Mouse (Mus musculus) MEL (cell line): ENCODE measurements around the gene Zcchc10. TPM values are rescaled to one million over a fixed set of nuclear protein-coding genes. Genes with fewer than 3 reads are reported as not detected.
A peak's percentile ranks its signal among the peaks of the same experiment; 100 is the strongest.

Experiments used
- DNase-seq: peaks from one replicate; pipeline ENCODE4 v3.0.0; 2011; ENCODE audit warnings: low read depth, low spot score
- H3K27ac ChIP-seq: 2 replicates; pipeline ENCODE4 v1.5.1; 2012; ENCODE audit warnings: low read depth, mild to moderate bottlenecking, control low read depth, low read length, moderate library complexity; ENCODE audit not compliant: control insufficient read depth
- H3K27me3 ChIP-seq, 2 experiments: fragments of 150-350 bp in 1 of 2; sonication (generic) in 1 of 2; 2 replicates each; pipeline ENCODE4 v1.6.1; 2012; ENCODE audit warnings: low read length in 2 of 2, mild to moderate bottlenecking in 2 of 2, improper control_type of control experiment in 1 of 2, moderate library complexity in 1 of 2; ENCODE audit not compliant: insufficient read depth in 2 of 2, control insufficient read depth in 1 of 2
- H3K36me3 ChIP-seq, 2 experiments: 2 replicates each; pipeline ENCODE4 v1.6.1; 2012 to 2014; ENCODE audit warnings: low read length in 2 of 2, improper control_type of control experiment in 1 of 2, inconsistent platforms in 1 of 2, mild to moderate bottlenecking in 1 of 2; ENCODE audit not compliant: insufficient read depth in 2 of 2, control insufficient read depth in 1 of 2
- H3K4me1 ChIP-seq, 2 experiments: fragments of 150-350 bp in 1 of 2; sonication (generic) in 1 of 2; 2 replicates each; pipeline ENCODE4 v1.6.1; 2012; ENCODE audit warnings: low read length in 2 of 2, improper control_type of control experiment in 1 of 2, mild to moderate bottlenecking in 1 of 2; ENCODE audit not compliant: insufficient read depth in 2 of 2, control insufficient read depth in 1 of 2
- H3K4me3 ChIP-seq, 2 experiments: fragments of 150-350 bp in 1 of 2; sonication (generic) in 1 of 2; 2 replicates each; pipeline ENCODE4 v1.5.1; 2012; ENCODE audit warnings: low read depth in 2 of 2, low read length in 2 of 2, mild to moderate bottlenecking in 2 of 2, moderate library complexity in 2 of 2, control low read depth in 1 of 2, improper control_type of control experiment in 1 of 2; ENCODE audit not compliant: control insufficient read depth in 1 of 2, insufficient read depth in 1 of 2
- H3K79me2 ChIP-seq: 2 replicates; pipeline ENCODE4 v1.6.1; 2012; ENCODE audit warnings: mild to moderate bottlenecking, low read length, moderate library complexity; ENCODE audit not compliant: control insufficient read depth, poor library complexity, insufficient read depth
- H3K9ac ChIP-seq: 2 replicates; pipeline ENCODE4 v1.6.1; 2012; ENCODE audit warnings: low read depth, mild to moderate bottlenecking, control low read depth, low read length, moderate library complexity; ENCODE audit not compliant: control insufficient read depth, poor library complexity, severe bottlenecking
- H3K9me3 ChIP-seq: fragments of 150-350 bp; sonication (generic); replicated peaks from 2 replicates; pipeline ENCODE4 v1.6.1; 2012; ENCODE audit warnings: mild to moderate bottlenecking, low read length, improper control_type of control experiment, moderate library complexity; ENCODE audit not compliant: insufficient read depth
- CHD1 ChIP-seq: IDR thresholded peaks from 2 replicates; pipeline ENCODE4 v1.6.1; 2012; ENCODE audit warnings: low read depth, mild to moderate bottlenecking, inconsistent platforms, low read length, improper control_type of control experiment
- CTCF ChIP-seq, 3 experiments: IDR thresholded peaks in 2 of 3; conservative IDR thresholded peaks in 1 of 3; 2 replicates each; pipeline ENCODE4 v1.5.1; 2011 to 2012; ENCODE audit warnings: low read length in 3 of 3, low read depth in 2 of 3, mild to moderate bottlenecking in 2 of 3, improper control_type of control experiment in 1 of 3, inconsistent platforms in 1 of 3, mixed read lengths in 1 of 3, moderate library complexity in 1 of 3; ENCODE audit not compliant: control insufficient read depth in 1 of 3, insufficient read depth in 1 of 3, poor library complexity in 1 of 3, severe bottlenecking in 1 of 3
- ELF1 ChIP-seq: IDR thresholded peaks from 2 replicates; pipeline ENCODE4 v1.6.1; 2014; ENCODE audit warnings: low read depth, mild to moderate bottlenecking, inconsistent platforms, low read length, improper control_type of control experiment, moderate library complexity
- ETS1 ChIP-seq: IDR thresholded peaks from 2 replicates; pipeline ENCODE4 v1.6.1; 2012; ENCODE audit warnings: low read depth, mild to moderate bottlenecking, inconsistent platforms, low read length, improper control_type of control experiment, moderate library complexity
- GATA1 ChIP-seq: IDR thresholded peaks from 2 replicates; pipeline ENCODE4 v1.6.1; 2011; ENCODE audit warnings: low read depth, low read length, improper control_type of control experiment
- HCFC1 ChIP-seq: IDR thresholded peaks from 2 replicates; pipeline ENCODE4 v1.6.1; 2012; ENCODE audit warnings: low read depth, mild to moderate bottlenecking, inconsistent platforms, low read length, improper control_type of control experiment, moderate library complexity
- JUND ChIP-seq: IDR thresholded peaks from 2 replicates; pipeline ENCODE4 v1.6.1; 2011; ENCODE audit warnings: low read depth, mild to moderate bottlenecking, improper control_type of control experiment, low read length
- KAT2A ChIP-seq: conservative IDR thresholded peaks from 2 replicates; pipeline ENCODE4 v1.6.1; 2012; ENCODE audit warnings: low read depth, low read length, improper control_type of control experiment, inconsistent platforms
- MAFK ChIP-seq: IDR thresholded peaks from 2 replicates; pipeline ENCODE4 v1.6.1; 2011; ENCODE audit warnings: low read depth, mild to moderate bottlenecking, low read length, improper control_type of control experiment, borderline replicate concordance
- MAZ ChIP-seq: IDR thresholded peaks from 2 replicates; pipeline ENCODE4 v1.6.1; 2012; ENCODE audit warnings: low read depth, mild to moderate bottlenecking, inconsistent platforms, low read length, improper control_type of control experiment
- MEF2A ChIP-seq: IDR thresholded peaks from 2 replicates; pipeline ENCODE4 v1.6.1; 2014; ENCODE audit warnings: low read depth, mild to moderate bottlenecking, inconsistent platforms, low read length, improper control_type of control experiment; ENCODE audit not compliant: poor library complexity, insufficient replicate concordance, severe bottlenecking; ENCODE audit errors: extremely low read depth
- MYC ChIP-seq: IDR thresholded peaks from 2 replicates; pipeline ENCODE4 v1.6.1; 2011; ENCODE audit warnings: low read depth, mild to moderate bottlenecking, low read length, improper control_type of control experiment, moderate library complexity
- POLR2AphosphoS2 ChIP-seq: IDR thresholded peaks from 2 replicates; pipeline ENCODE4 v1.6.1; 2011; ENCODE audit warnings: low read length, improper control_type of control experiment
- RAD21 ChIP-seq: IDR thresholded peaks from 2 replicates; pipeline ENCODE4 v1.6.1; 2011; ENCODE audit warnings: mild to moderate bottlenecking, low read depth, low read length, improper control_type of control experiment
- SMC3 ChIP-seq: IDR thresholded peaks from 2 replicates; pipeline ENCODE4 v1.6.1; 2011; ENCODE audit warnings: low read depth, low read length, improper control_type of control experiment
- TCF12 ChIP-seq: IDR thresholded peaks from 2 replicates; pipeline ENCODE4 v1.6.1; 2014; ENCODE audit warnings: low read depth, mild to moderate bottlenecking, inconsistent platforms, low read length, improper control_type of control experiment, moderate library complexity
- UBTF ChIP-seq: IDR thresholded peaks from 2 replicates; pipeline ENCODE4 v1.6.1; 2012; ENCODE audit warnings: low read depth, mild to moderate bottlenecking, inconsistent platforms, low read length, improper control_type of control experiment, moderate library complexity, borderline replicate concordance; ENCODE audit not compliant: insufficient read depth
- USF2 ChIP-seq, 2 experiments: IDR thresholded peaks; 2 replicates each; pipeline ENCODE4 v1.6.1; 2011 to 2012; ENCODE audit warnings: improper control_type of control experiment in 2 of 2, low read length in 2 of 2, borderline replicate concordance in 1 of 2, inconsistent platforms in 1 of 2, low read depth in 1 of 2, mild to moderate bottlenecking in 1 of 2; ENCODE audit not compliant: insufficient read depth in 1 of 2
- ZC3H11A ChIP-seq: IDR thresholded peaks from 2 replicates; pipeline ENCODE4 v1.6.1; 2012; ENCODE audit warnings: low read depth, mild to moderate bottlenecking, inconsistent platforms, low read length, improper control_type of control experiment
- ZMIZ1 ChIP-seq: IDR thresholded peaks from 2 replicates; pipeline ENCODE4 v1.6.1; 2012; ENCODE audit warnings: low read depth, mild to moderate bottlenecking, inconsistent platforms, low read length, improper control_type of control experiment, moderate library complexity
- ZNF384 ChIP-seq: IDR thresholded peaks from 2 replicates; pipeline ENCODE4 v1.6.1; 2012; ENCODE audit warnings: low read depth, mild to moderate bottlenecking, inconsistent platforms, low read length, improper control_type of control experiment
- polyA plus RNA-seq, 2 experiments: library from polyadenylated mRNA; stranded (reverse) in 1 of 2; unstranded in 1 of 2; fragments of >175 nt in 1 of 2; fragments of >200 nt in 1 of 2; gene quantifications; 2 replicates each; pipeline versions ENCODE4 v1.2.1 to v1.2.4; 2012; ENCODE audit warnings: low replicate concordance in 2 of 2, low read depth in 1 of 2; ENCODE audit not compliant: insufficient read length in 2 of 2, insufficient read depth in 1 of 2, missing spikeins in 1 of 2
- total RNA-seq: library from RNA; depleted of rRNA; stranded (reverse); fragments of 300-350 nt; gene quantifications from 2 replicates; pipeline ENCODE4 v1.2.3, GENCODE M21; 2012

Gene Zcchc10
- total and polyA plus RNA-seq, 3 experiments = 11.6 to 169 (median 36.2) TPM

DNA sequence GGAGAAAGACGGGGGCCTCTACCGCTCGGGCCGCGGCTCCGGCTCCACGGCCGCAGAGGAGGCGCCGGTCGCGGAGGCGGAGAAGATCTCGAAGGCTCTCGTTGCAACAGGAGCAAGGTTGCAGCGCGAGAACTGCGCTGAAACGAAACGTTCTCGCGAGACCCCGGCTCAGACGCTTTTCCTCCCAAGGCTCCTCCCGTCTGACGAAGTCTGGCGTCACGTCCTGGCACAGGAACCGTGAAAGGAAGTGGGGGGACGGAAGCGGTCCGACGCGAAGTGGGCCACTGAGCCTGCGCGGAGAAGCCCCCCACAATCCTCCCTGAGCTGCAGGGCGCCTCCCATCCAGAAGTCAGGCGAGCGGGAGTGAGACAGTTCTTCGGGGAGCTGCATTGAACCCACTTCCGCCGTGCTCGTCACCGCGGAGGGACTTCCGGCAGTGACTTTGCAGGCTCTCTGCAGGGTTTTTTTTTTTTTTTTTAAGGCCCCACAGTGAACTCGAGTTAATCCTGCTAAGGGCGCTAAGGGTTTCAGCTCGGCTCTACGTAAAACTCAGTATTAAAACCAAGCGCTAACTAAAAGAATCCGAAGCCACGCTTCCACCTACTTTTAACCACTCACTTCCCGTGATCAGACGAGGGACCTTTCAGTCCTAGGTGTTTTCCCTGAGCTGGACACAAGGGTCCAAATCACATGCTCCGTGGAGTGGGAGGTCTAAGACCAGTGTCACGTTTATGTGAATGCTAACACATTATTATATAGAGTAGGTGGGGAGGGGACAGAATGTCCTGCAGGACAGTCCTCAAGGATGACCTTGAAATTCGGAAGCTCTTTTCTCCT is 23.9 kb upstream of the Zcchc10 start, which contains the start of gene Hspa4 (continued):
- TF ChIP-seq ZNF384 (peak; percentile 99), KAT2A (peak; percentile 84), CHD1 (0 out of 2 replicates have a peak, but pooled peaks have one; percentile 89), CTCF (IDR thresholded peaks at IDR 0.05 in 2 of 3, conservative IDR thresholded peaks at IDR 0.05 in 1 of 3; ENCODE audit: control insufficient read depth in 1 of 3, insufficient read depth in 1 of 3, low read depth in 2 of 3, low read length in 3 of 3, poor library complexity in 1 of 3, severe bottlenecking in 1 of 3) (0 out of 6 replicates have a peak, but pooled peaks of 1 of the 3 experiments have one; percentile 5), GATA1 (no peak), MEF2A (no peak), SMC3 (no peak), ZMIZ1 (peak; percentile 79), ZC3H11A (no peak), UBTF (peak; percentile 94; the same call in 1 of the 2 replicates), MAZ (peak; percentile 64; the same call in 1 of the 2 replicates), RAD21 (no peak), ETS1 (peak; percentile 71), HCFC1 (peak; percentile 93), ELF1 (peak; percentile 96), USF2 (IDR thresholded peaks at IDR 0.05; ENCODE audit: borderline replicate concordance in 1 of 2, insufficient read depth in 1 of 2, low read depth in 1 of 2, low read length in 2 of 2) (no peak), JUND (0 out of 2 replicates have a peak, but pooled peaks have one; percentile 66), POLR2AphosphoS2 (peak; percentile 91), MAFK (no peak), TCF12 (peak; percentile 79)
- TF ChIP-seq, all 39 proteins: peak for 24

DNA sequence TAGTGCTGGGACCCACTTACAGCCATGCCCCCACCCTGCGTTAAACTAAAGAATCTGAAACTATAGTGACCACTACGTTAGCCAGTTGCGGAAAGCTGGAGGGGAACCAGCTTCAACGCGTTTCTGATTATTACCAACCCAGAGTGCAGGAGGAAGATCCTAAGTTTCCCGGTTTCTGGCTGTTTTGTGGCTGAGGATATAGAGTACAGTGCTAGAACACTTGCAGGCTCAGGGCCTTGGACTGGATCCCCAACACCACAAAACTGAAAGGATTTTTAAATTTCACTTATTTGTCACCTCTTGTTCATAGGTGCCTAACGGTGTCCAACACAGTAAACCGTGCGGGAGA is 23.3 kb upstream of the Zcchc10 start:
- H3K4me1 ChIP-seq = peaks cover 9 to 32% of the 10 kb centered on the region in 2 experiments
- no peaks in the 10 kb centered on the region for H3K27me3 ChIP-seq
- peak overlapping the region; percentile 98 for H3K27ac ChIP-seq
- peak overlapping the region; percentile 48 to 58 for H3K4me3 ChIP-seq
- H3K36me3 ChIP-seq = peaks cover 14 to 36% of the 10 kb centered on the region in 2 experiments
- peak; percentile 51 for DNase-seq
- H3K9ac ChIP-seq = peak overlapping the region; percentile 84
- peaks cover 40% of the 10 kb centered on the region for H3K79me2 ChIP-seq
- H3K9me3 ChIP-seq = no peaks in the 10 kb centered on the region
- no peak for TF ChIP-seq MYC
- peak; percentile 36; the same call in 1 of the 2 replicates for TF ChIP-seq MAZ
